Comparison of ENCODE assay signal across 8 mouse cellular contexts in genomic region chr2:28465836-28466518, GRCm38 (mm10). TPM values are rescaled to one million over a fixed set of nuclear protein-coding genes. Genes with fewer than 3 reads are reported as not detected.
DNase-seq lines count a peak whose midpoint lies in the region; ATAC-seq and TF ChIP-seq lines count a peak whose summit lies in the region.

1700007K13Rik (minus strand) TSS chr2:28466332.

- ATAC-seq in megakaryocyte, adult 5-6 weeks (ENCODE audit: poor library complexity, severe bottlenecking), result no peak
- ATAC-seq in heart, embryonic 11.5 days (replicated peaks; ENCODE audit: insufficient number of reproducible peaks, low FRiP score, low TSS enrichment), result no peak
- peak; percentile 75 for ATAC-seq in limb, embryonic 14.5 days (ENCODE audit: low FRiP score, low read depth)
- ATAC-seq in midbrain, embryonic 16.5 days, result peak; percentile 66; the same call in 1 of the 2 replicates
- peak; percentile 62; the same call in 1 of the 2 replicates for ATAC-seq in stomach, embryonic 14.5 days (ENCODE audit: insufficient number of reproducible peaks, insufficient read depth, low FRiP score, low read depth)

- peak within 1 kb of the TSS; percentile 63 for H3K4me2 ChIP-seq in heart, embryonic 11.5 days
- H3K4me2 ChIP-seq in limb, embryonic 14.5 days (replicated peaks; ENCODE audit: low read depth, low read length, severe bottlenecking), result peak within 1 kb of the TSS; percentile 59
- peak within 1 kb of the TSS; percentile 55 for H3K4me2 ChIP-seq in midbrain, embryonic 16.5 days (ENCODE audit: low read length)
- peak within 1 kb of the TSS; percentile 50 for H3K4me2 ChIP-seq in stomach, embryonic 14.5 days (replicated peaks; ENCODE audit: low read depth, low read length)

- H3K4me3 ChIP-seq in megakaryocyte, embryonic 14.5 days (replicated peaks), result peak within 1 kb of the TSS; percentile 86
- H3K4me3 ChIP-seq in heart, embryonic 11.5 days (ENCODE audit: low read depth, low read length), result peak within 1 kb of the TSS; percentile 29
- peak within 1 kb of the TSS; percentile 18 for H3K4me3 ChIP-seq in limb, embryonic 14.5 days (replicated peaks; ENCODE audit: low read length)
- peak within 1 kb of the TSS; percentile 26 for H3K4me3 ChIP-seq in midbrain, embryonic 16.5 days (ENCODE audit: low read depth, low read length)
- peak within 1 kb of the TSS; percentile 19 for H3K4me3 ChIP-seq in stomach, embryonic 14.5 days (ENCODE audit: low read depth, low read length)

- peaks cover 32% of the 10 kb centered on the region for H3K27me3 ChIP-seq in megakaryocyte, embryonic 14.5 days (replicated peaks)
- H3K27me3 ChIP-seq in heart, embryonic 11.5 days (ENCODE audit: control insufficient read depth, insufficient read depth, low read length), result peaks cover 17% of the 10 kb centered on the region
- no peaks in the 10 kb centered on the region for H3K27me3 ChIP-seq in limb, embryonic 14.5 days (ENCODE audit: control insufficient read depth, insufficient read depth, low read length)
- H3K27me3 ChIP-seq in midbrain, embryonic 16.5 days (ENCODE audit: control insufficient read depth, insufficient read depth, low read depth, low read length), result no peaks in the 10 kb centered on the region
- H3K27me3 ChIP-seq in stomach, embryonic 14.5 days (ENCODE audit: control insufficient read depth, insufficient read depth, low read length), result no peaks in the 10 kb centered on the region

- H3K9ac ChIP-seq in heart, embryonic 11.5 days (ENCODE audit: low read depth, low read length), result 0 out of 2 replicates have a peak within 1 kb of the TSS, but pooled peaks have one; percentile 44
- H3K9ac ChIP-seq in limb, embryonic 14.5 days (ENCODE audit: low read depth, low read length, severe bottlenecking), result peak within 1 kb of the TSS; percentile 29; the same call in 1 of the 2 replicates
- 0 out of 2 replicates have a peak within 1 kb of the TSS, but pooled peaks have one; percentile 22 for H3K9ac ChIP-seq in midbrain, embryonic 16.5 days (ENCODE audit: low read depth, low read length)
- no peak within 1 kb of the TSS for H3K9ac ChIP-seq in stomach, embryonic 14.5 days (replicated peaks; ENCODE audit: low read depth, low read length)

- 4% methylated on average over 25 of the region's 25 CpGs for WGBS in heart, embryonic 11.5 days (ENCODE audit: insufficient replicate concordance)
- 6% methylated on average over 24 of the region's 25 CpGs for WGBS in limb, embryonic 14.5 days
- WGBS in midbrain, embryonic 16.5 days, result 4% methylated on average over 25 of the region's 25 CpGs
- WGBS in stomach, embryonic 14.5 days, result 6% methylated on average over 25 of the region's 25 CpGs

- H3K4me1 ChIP-seq in megakaryocyte, embryonic 14.5 days, result peaks cover 44% of the 10 kb centered on the region
- H3K4me1 ChIP-seq in heart, embryonic 11.5 days (ENCODE audit: control insufficient read depth, insufficient read depth, low read length), result peaks cover 5% of the 10 kb centered on the region; the same call in 1 of the 2 replicates
- H3K4me1 ChIP-seq in limb, embryonic 14.5 days (ENCODE audit: control insufficient read depth, insufficient read depth, low read length), result peaks cover 9% of the 10 kb centered on the region
- peaks cover 14% of the 10 kb centered on the region for H3K4me1 ChIP-seq in midbrain, embryonic 16.5 days (ENCODE audit: control insufficient read depth, insufficient read depth, low read length)
- 0 out of 2 replicates have a peak, but pooled peaks cover 9% of the 10 kb centered on the region for H3K4me1 ChIP-seq in stomach, embryonic 14.5 days (ENCODE audit: control insufficient read depth, insufficient read depth, low read length)

- DNase-seq in embryo, embryonic 11.5 days (ENCODE audit: low read depth, low spot score), result peak; percentile 51
- DNase-seq in kidney, adult 9 months, result peak; percentile 83
- peak; percentile 64 for DNase-seq in limb, embryonic 14.5 days (ENCODE audit: low spot score)

- no peak for TF ChIP-seq POLR2A in limb, embryonic 14.5 days (IDR thresholded peaks at IDR 0.05; ENCODE audit: borderline replicate concordance, extremely low read depth, insufficient read depth, insufficient read length)

- H3K27ac ChIP-seq in heart, embryonic 11.5 days (ENCODE audit: low read depth, low read length), result no peak within 1 kb of the TSS
- H3K27ac ChIP-seq in limb, embryonic 14.5 days (replicated peaks; ENCODE audit: low read depth, low read length), result no peak within 1 kb of the TSS
- no peak within 1 kb of the TSS for H3K27ac ChIP-seq in midbrain, embryonic 16.5 days (ENCODE audit: low read length)
- no peak within 1 kb of the TSS for H3K27ac ChIP-seq in stomach, embryonic 14.5 days (ENCODE audit: low read length)

- H3K36me3 ChIP-seq in megakaryocyte, embryonic 14.5 days (replicated peaks; ENCODE audit: low read length), result peaks cover 22% of the 10 kb centered on the region
- peaks cover 11% of the 10 kb centered on the region for H3K36me3 ChIP-seq in heart, embryonic 11.5 days (ENCODE audit: control insufficient read depth, insufficient read depth, low read length)
- H3K36me3 ChIP-seq in limb, embryonic 14.5 days (ENCODE audit: control insufficient read depth, insufficient read depth, low read length), result peaks cover 22% of the 10 kb centered on the region
- H3K36me3 ChIP-seq in midbrain, embryonic 16.5 days (ENCODE audit: control insufficient read depth, insufficient read depth, low read length), result peaks cover 16% of the 10 kb centered on the region
- H3K36me3 ChIP-seq in stomach, embryonic 14.5 days (ENCODE audit: control insufficient read depth, insufficient read depth, low read length), result peaks cover 19% of the 10 kb centered on the region

- H3K9me3 ChIP-seq in megakaryocyte, embryonic 14.5 days, result no peaks in the 10 kb centered on the region
- H3K9me3 ChIP-seq in heart, embryonic 11.5 days (replicated peaks; ENCODE audit: control insufficient read depth, low read length), result no peaks in the 10 kb centered on the region
- H3K9me3 ChIP-seq in limb, embryonic 14.5 days (ENCODE audit: control insufficient read depth, low read length), result no peaks in the 10 kb centered on the region
- no peaks in the 10 kb centered on the region for H3K9me3 ChIP-seq in midbrain, embryonic 16.5 days (replicated peaks; ENCODE audit: control insufficient read depth, low read length, poor library complexity, severe bottlenecking)
- H3K9me3 ChIP-seq in stomach, embryonic 14.5 days (ENCODE audit: control insufficient read depth, low read depth, low read length), result no peaks in the 10 kb centered on the region

RNA-seq across cellular contexts. Expression of gene 1700007K13Rik, which starts in this region (rescaled TPM):
- 7.8 and 12.3 TPM in 2 replicates for polyA plus RNA-seq in megakaryocyte, embryonic 14.5 days (2012; ENCODE audit: insufficient read depth, low replicate concordance)
- total RNA-seq in megakaryocyte, adult 5-6 weeks (2015), result not detected in 2 replicates
- not detected in 2 replicates for total RNA-seq in megakaryocyte, adult 5-6 weeks (2017)
- 0.40 TPM in 1 of 2 replicates, not detected in the other for polyA plus RNA-seq in heart, embryonic 11.5 days (2014; fragmentation: Nextera tagmentation; extraction: Ambion mirVana)
- 0.60 and 0.63 TPM in 2 replicates for polyA plus RNA-seq in limb, embryonic 14.5 days (2012; rRNA removed)
- polyA plus RNA-seq in limb, embryonic 14.5 days (2014; fragmentation: Nextera tagmentation; extraction: Ambion mirVana), result 0.55 and 1.1 TPM in 2 replicates
- 3.5 and 4.1 TPM in 2 replicates for polyA plus RNA-seq in midbrain, embryonic 16.5 days (2015; fragmentation: Nextera tagmentation; extraction: Ambion mirVana)
- 1.1 and 1.4 TPM in 2 replicates for polyA plus RNA-seq in stomach, embryonic 14.5 days (2014; fragmentation: Nextera tagmentation; extraction: Ambion mirVana)

Comparison
In these comparisons a context has a peak if more than half of its experiments do, and no peak if none do; other contexts are left out.
1. H3K4me3 ChIP-seq: peak in every context shown above with its lines; median percentile 86 in megakaryocyte, embryonic 14.5 days; 29 in heart, embryonic 11.5 days; 26 in midbrain, embryonic 16.5 days; 19 in stomach, embryonic 14.5 days; 18 in limb, embryonic 14.5 days.
2. ATAC-seq: peak in limb, embryonic 14.5 days (single experiment), midbrain, embryonic 16.5 days (single experiment) and stomach, embryonic 14.5 days (single experiment); none in megakaryocyte, adult 5-6 weeks (single experiment) and heart, embryonic 11.5 days (single experiment).
3. Peak in every context shown above with its lines, with median percentiles within 50 percentile points of each other: DNase-seq and H3K4me2 ChIP-seq.